Mouse (Mus musculus) CH12.LX (cell line): ENCODE results near the gene Gm8439. TPM values are rescaled to one million over a fixed set of nuclear protein-coding genes. Genes with fewer than 3 reads are reported as not detected.

ENCODE experiments used
- DNase-seq: peaks from one replicate; pipeline ENCODE4 v3.0.0-alpha.2; 2013; ENCODE audit errors: extremely low read depth
- H3K27ac ChIP-seq: 2 replicates; pipeline ENCODE4 v1.5.1; 2012; ENCODE audit warnings: low read depth, mild to moderate bottlenecking, control low read depth, moderate library complexity; ENCODE audit not compliant: insufficient read depth
- H3K27me3 ChIP-seq: replicated peaks from 2 replicates; pipeline ENCODE3; 2012; ENCODE audit warnings: inconsistent platforms
- H3K36me3 ChIP-seq, 2 experiments: replicated peaks in 1 of 2; 2 replicates each; pipeline versions ENCODE3 to v1.6.1; 2012; ENCODE audit warnings: inconsistent platforms in 1 of 2, low read length in 1 of 2, mild to moderate bottlenecking in 1 of 2, mixed read lengths in 1 of 2, moderate library complexity in 1 of 2; ENCODE audit not compliant: control insufficient read depth in 1 of 2, insufficient read depth in 1 of 2
- H3K4me1 ChIP-seq, 2 experiments: 2 replicates each; pipeline ENCODE4 v1.6.1; 2012; ENCODE audit warnings: inconsistent platforms in 1 of 2, moderate library complexity in 1 of 2; ENCODE audit not compliant: insufficient read depth in 2 of 2, control insufficient read depth in 1 of 2
- H3K4me2 ChIP-seq: 2 replicates; pipeline ENCODE4 v1.6.1; 2012; ENCODE audit warnings: low read depth, mild to moderate bottlenecking, control low read depth; ENCODE audit not compliant: poor library complexity, insufficient read depth, severe bottlenecking
- H3K4me3 ChIP-seq, 3 experiments: fragments of 150-350 bp in 1 of 3; sonication (generic) in 1 of 3; replicated peaks in 1 of 3; 2 replicates each; pipeline versions ENCODE3 to v1.5.1; 2011 to 2012; ENCODE audit warnings: low read depth in 2 of 3, low read length in 2 of 3, mild to moderate bottlenecking in 2 of 3, moderate library complexity in 2 of 3, control low read depth in 1 of 3, improper control_type of control experiment in 1 of 3, inconsistent platforms in 1 of 3, mixed read lengths in 1 of 3; ENCODE audit not compliant: poor library complexity in 1 of 3
- H3K79me2 ChIP-seq: replicated peaks from 2 replicates; pipeline ENCODE4 v1.6.1; 2012; ENCODE audit warnings: mild to moderate bottlenecking, moderate library complexity; ENCODE audit not compliant: control insufficient read depth, poor library complexity, insufficient read depth, severe bottlenecking; ENCODE audit errors: extremely low read depth
- H3K9ac ChIP-seq: 2 replicates; pipeline ENCODE4 v1.6.1; 2012; ENCODE audit warnings: low read depth, mild to moderate bottlenecking, control low read depth, moderate library complexity; ENCODE audit not compliant: insufficient read depth
- H3K9me3 ChIP-seq: replicated peaks from 2 replicates; pipeline ENCODE3; 2012; ENCODE audit warnings: low read length, inconsistent platforms, mixed read lengths
- BHLHE40 ChIP-seq: IDR thresholded peaks from 2 replicates; pipeline ENCODE4 v1.6.1; 2011; ENCODE audit warnings: mild to moderate bottlenecking, low read depth, low read length, improper control_type of control experiment
- CHD1 ChIP-seq: IDR thresholded peaks from 2 replicates; pipeline ENCODE4 v1.6.1; 2012; ENCODE audit warnings: low read depth, low read length, improper control_type of control experiment, inconsistent platforms
- E2F4 ChIP-seq: IDR thresholded peaks from 2 replicates; pipeline ENCODE4 v1.6.1; 2011; ENCODE audit warnings: low read depth, low read length, improper control_type of control experiment; ENCODE audit not compliant: insufficient replicate concordance
- ELF1 ChIP-seq: IDR thresholded peaks from 2 replicates; pipeline ENCODE4 v1.6.1; 2014; ENCODE audit warnings: low read depth, mild to moderate bottlenecking, inconsistent platforms, low read length, improper control_type of control experiment
- EP300 ChIP-seq: IDR thresholded peaks from 2 replicates; pipeline ENCODE4 v1.6.1; 2011; ENCODE audit warnings: low read length, improper control_type of control experiment
- ETS1 ChIP-seq: conservative IDR thresholded peaks from 2 replicates; pipeline ENCODE4 v1.6.1; 2012; ENCODE audit warnings: low read depth, mild to moderate bottlenecking, inconsistent platforms, low read length, improper control_type of control experiment, moderate library complexity
- IRF4 ChIP-seq: IDR thresholded peaks from 2 replicates; pipeline ENCODE4 v1.6.1; 2014; ENCODE audit warnings: low read depth, mild to moderate bottlenecking, inconsistent platforms, low read length, improper control_type of control experiment
- JUN ChIP-seq: IDR thresholded peaks from 2 replicates; pipeline ENCODE4 v1.6.1; 2011; ENCODE audit warnings: low read depth, mild to moderate bottlenecking, low read length, improper control_type of control experiment, moderate library complexity; ENCODE audit not compliant: insufficient read depth
- MAZ ChIP-seq: IDR thresholded peaks from 2 replicates; pipeline ENCODE4 v1.6.1; 2012; ENCODE audit warnings: low read depth, mild to moderate bottlenecking, inconsistent platforms, low read length, improper control_type of control experiment, moderate library complexity
- MXI1 ChIP-seq: IDR thresholded peaks from 2 replicates; pipeline ENCODE4 v1.6.1; 2011; ENCODE audit warnings: mild to moderate bottlenecking, low read depth, low read length, improper control_type of control experiment
- NRF1 ChIP-seq: IDR thresholded peaks from 2 replicates; pipeline ENCODE4 v1.6.1; 2014; ENCODE audit warnings: low read depth, mild to moderate bottlenecking, inconsistent platforms, low read length, improper control_type of control experiment, moderate library complexity
- PAX5 ChIP-seq: IDR thresholded peaks from 2 replicates; pipeline ENCODE4 v1.6.1; 2012; ENCODE audit warnings: low read length, inconsistent platforms, mixed read lengths
- RAD21 ChIP-seq: IDR thresholded peaks from 2 replicates; pipeline ENCODE4 v1.6.1; 2011; ENCODE audit warnings: low read depth, mild to moderate bottlenecking, low read length, improper control_type of control experiment, moderate library complexity
- RCOR1 ChIP-seq: conservative IDR thresholded peaks from 2 replicates; pipeline ENCODE4 v1.6.1; 2012; ENCODE audit warnings: low read depth, mild to moderate bottlenecking, inconsistent platforms, low read length, improper control_type of control experiment
- SMC3 ChIP-seq: IDR thresholded peaks from 2 replicates; pipeline ENCODE4 v1.6.1; 2011; ENCODE audit warnings: low read depth, low read length, improper control_type of control experiment
- UBTF ChIP-seq: IDR thresholded peaks from 2 replicates; pipeline ENCODE4 v1.6.1; 2012; ENCODE audit warnings: low read depth, mild to moderate bottlenecking, inconsistent platforms, low read length, improper control_type of control experiment, moderate library complexity
- USF2 ChIP-seq: conservative IDR thresholded peaks from 2 replicates; pipeline ENCODE4 v1.6.1; 2011; ENCODE audit warnings: low read depth, low read length, improper control_type of control experiment
- ZC3H11A ChIP-seq: IDR thresholded peaks from 2 replicates; pipeline ENCODE4 v1.6.1; 2012; ENCODE audit warnings: low read depth, mild to moderate bottlenecking, inconsistent platforms, low read length, improper control_type of control experiment
- dilution Hi-C: fragments of 300-500 bp; cut with MboI; formaldehyde crosslinking; loops from 2 replicates; pipeline ENCODE4 v1.14.3; 2020; ENCODE audit warnings: low sequenced_read_pairs; ENCODE audit not compliant: extremely low pct_unique_long_range_greater_than_20kb, extremely low pct_ligation_motif_present
- in situ Hi-C: fragments of 300-500 bp; cut with MboI; formaldehyde crosslinking; loops from 3 replicates; pipeline ENCODE4 v1.14.3; 2019; ENCODE audit warnings: low sequenced_read_pairs, low pct_ligation_motif_present, low pct_unique_long_range_greater_than_20kb, mixed read lengths
- polyA plus RNA-seq: library from polyadenylated mRNA; unstranded; fragments of >175 nt; gene quantifications from 2 replicates; pipeline ENCODE4 v1.2.1, GENCODE M21; 2012; ENCODE audit warnings: low read depth; ENCODE audit not compliant: insufficient read length
- total RNA-seq, 2 experiments: library from RNA; depleted of rRNA; stranded (reverse); fragments of 300-350 nt in 1 of 2; fragments of >200 nt in 1 of 2; gene quantifications; 2 replicates each; pipeline ENCODE4 v1.2.3; 2012 to 2014

The Gm8439 gene
- total and polyA plus RNA-seq, 3 experiments: not detected

DNA sequence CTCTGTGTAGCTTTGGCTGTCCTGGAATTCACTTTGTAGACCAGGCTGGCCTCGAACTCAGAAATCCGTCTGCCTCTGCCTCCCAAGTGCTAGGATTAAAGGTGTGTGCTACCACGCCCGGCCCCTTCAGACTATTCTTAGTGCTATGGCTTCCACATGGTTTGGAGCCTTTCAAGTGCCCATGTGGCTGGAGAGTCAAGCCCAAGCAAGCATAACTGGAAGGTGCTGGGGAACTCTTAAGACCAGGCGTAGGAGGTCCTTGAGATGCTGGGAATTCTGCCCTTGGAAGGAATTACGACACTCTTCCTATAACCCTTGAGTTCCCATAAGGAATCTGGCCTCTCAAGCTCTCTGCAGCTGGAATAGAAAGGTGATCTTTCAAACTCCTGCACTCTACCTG lies 32.0 kb upstream of the Gm8439 start:
- Histone ChIP-seq H3K4me3 (no peak overlapping the region), H3K4me1 (no peaks in the 10 kb centered on the region), H3K79me2 (no peaks in the 10 kb centered on the region)
- dilution Hi-C loops: no loop called here
- TF ChIP-seq USF2 (no peak), PAX5 (no peak), RAD21 (no peak), JUN (no peak), MXI1 (no peak), RCOR1 (no peak), IRF4 (no peak), SMC3 (no peak)
- TF ChIP-seq, all 38 proteins: peak for 0
- Histone ChIP-seq H3K36me3 (peaks cover 52 to 94% of the 10 kb centered on the region in 2 experiments), H3K9ac (no peak overlapping the region), H3K9me3 (no peaks in the 10 kb centered on the region), H3K27me3 (no peaks in the 10 kb centered on the region), H3K4me2 (no peak overlapping the region), H3K27ac (no peak overlapping the region)
- DNase-seq: no peak
- in situ Hi-C loops: no loop called here

DNA sequence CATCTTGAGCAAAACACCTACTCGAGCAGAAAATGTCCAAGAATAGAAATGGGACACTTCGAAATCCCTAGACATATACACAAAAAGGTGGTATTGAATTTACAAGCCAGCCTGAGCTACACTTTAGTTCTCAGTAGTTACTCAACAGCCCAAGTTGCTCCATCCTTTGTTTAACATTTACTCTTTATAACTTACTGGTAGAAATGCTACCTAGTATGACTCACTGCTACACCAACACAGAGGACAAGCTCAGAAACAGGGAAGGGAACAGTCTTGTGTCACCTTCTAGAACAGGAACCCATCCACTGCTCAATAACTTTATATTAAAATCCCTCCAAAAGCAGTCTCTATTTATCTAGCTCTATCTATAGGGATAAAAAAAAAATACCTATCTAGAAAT lies 22.8 kb upstream of the Gm8439 start:
- Histone ChIP-seq H3K36me3 (peaks cover 30 to 52% of the 10 kb centered on the region in 2 experiments), H3K27ac (no peak overlapping the region), H3K27me3 (peaks cover 1% of the 10 kb centered on the region), H3K4me3 (no peak overlapping the region), H3K4me1 (peaks cover 0 to 43% of the 10 kb centered on the region in 2 experiments; a peak in 2 of 4 replicates), H3K9me3 (no peaks in the 10 kb centered on the region), H3K79me2 (peaks cover 39% of the 10 kb centered on the region), H3K9ac (no peak overlapping the region), H3K4me2 (no peak overlapping the region)
- no peak for TF ChIP-seq E2F4
- TF ChIP-seq EP300: no peak
- no peak for TF ChIP-seq ZC3H11A
- no peak for TF ChIP-seq IRF4
- TF ChIP-seq NRF1: no peak
- no peak for TF ChIP-seq SMC3
- TF ChIP-seq RCOR1: no peak
- TF ChIP-seq MAZ: no peak
- TF ChIP-seq ETS1: no peak
- no peak for TF ChIP-seq BHLHE40
- no peak for TF ChIP-seq CHD1
- TF ChIP-seq USF2: no peak
- TF ChIP-seq UBTF: no peak
- TF ChIP-seq ELF1: no peak
- dilution Hi-C loops (no loop called here), in situ Hi-C loops (no loop called here)
- no peak for DNase-seq
